Mouse (Mus musculus): Measurements from ENCODE around the gene Olfr1361.

Olfr1361 gene

GRCm38 (mm10) chr13:21663286-21663685 lies at the start of gene Olfr1361:
Gene Olfr1361 (minus strand): TSS chr13:21663386.
- DNase-seq (ENCODE audit: extremely low read depth, low read depth): no peak

GRCm38 (mm10) chr13:21711698-21712097 lies 48.5 kb upstream of the Olfr1361 start:
- no peak for DNase-seq (ENCODE audit: extremely low read depth, low read depth)

GRCm38 (mm10) chr13:21710821-21711525 lies 47.8 kb upstream of the Olfr1361 start:
- no peak for DNase-seq (ENCODE audit: extremely low read depth, low read depth)

- peak; percentile 67 for DNase-seq (ENCODE audit: extremely low read depth, low read depth)
Observed at GRCm38 (mm10) chr13:21710031-21710711, 47.0 kb upstream of the Olfr1361 start.

GRCm38 (mm10) chr13:21706669-21707068 lies 43.5 kb upstream of the Olfr1361 start:
- no peak for DNase-seq (ENCODE audit: extremely low read depth, low read depth)

GRCm38 (mm10) chr13:21697811-21698210 lies 34.6 kb upstream of the Olfr1361 start, which contains the start of gene Olfr1359:
Gene Olfr1359 (plus strand): TSS chr13:21698111.
- DNase-seq (ENCODE audit: extremely low read depth, low read depth): no peak

GRCm38 (mm10) chr13:21677305-21677704 lies 14.1 kb upstream of the Olfr1361 start, which contains the start of gene Olfr1360:
Gene Olfr1360 (minus strand): TSS chr13:21677405.
- no peak for DNase-seq (ENCODE audit: extremely low read depth, low read depth)

GRCm38 (mm10) chr13:21642418-21642817 lies 20.8 kb downstream of the Olfr1361 start, which contains the start of gene Olfr11:
Gene Olfr11 (minus strand): TSS chr13:21642518.
- DNase-seq (ENCODE audit: extremely low read depth, low read depth): no peak

- no peak for DNase-seq (ENCODE audit: extremely low read depth, low read depth)
Observed at GRCm38 (mm10) chr13:21613922-21614321, 49.3 kb downstream of the Olfr1361 start, which contains the start of gene Olfr1362. Gene Olfr1362 (minus strand): TSS chr13:21614022.
